Mouse (Mus musculus) olfactory bulb, adult 2 months (tissue): Measurements from ENCODE around the gene Cfd.

Source experiments
- CTCF ChIP-seq: fragments of 200-500 bp; IDR thresholded peaks from 2 replicates; pipeline ENCODE4 v1.5.1; 2012; ENCODE audit warnings: low read depth, mild to moderate bottlenecking, low read length, moderate library complexity; ENCODE audit not compliant: insufficient read depth
- POLR2A ChIP-seq: fragments of 200-500 bp; IDR thresholded peaks from 2 replicates; pipeline ENCODE4 v1.6.1; 2012; ENCODE audit warnings: mild to moderate bottlenecking, low read depth, low read length, moderate library complexity; ENCODE audit not compliant: insufficient read depth

GRCm38 (mm10) chr10:79914948-79915596 is 24.4 kb downstream of the Cfd start:
- TF ChIP-seq CTCF (no peak), POLR2A (no peak)
